Mouse (Mus musculus) neural tube, embryonic 12.5 days (tissue): ENCODE measurements at regions not wholly inside any gene's neighbourhood (a gene's known extent, or its start where the extent isn't known, plus 50 kb on each side); places are given as distances from the start of the nearest gene placed in this dataset.

ENCODE experiments used
- ATAC-seq: fragments of 200-750 bp; cut with Nextera tagmentation; 2 replicates; pipeline ENCODE4 v1.8.0; 2017; ENCODE audit warnings: low read depth, mild to moderate bottlenecking, moderate TSS enrichment, moderate library complexity; ENCODE audit not compliant: low FRiP score
- H3K27ac ChIP-seq: fragments of 300-500 bp; sonication (generic); 2 replicates; pipeline ENCODE4 v1.5.1; 2016
- H3K27me3 ChIP-seq: fragments of 300-500 bp; sonication (generic); replicated peaks from 2 replicates; pipeline ENCODE4 v1.6.1; 2016; ENCODE audit warnings: mild to moderate bottlenecking
- H3K36me3 ChIP-seq: fragments of 300-500 bp; sonication (generic); 2 replicates; pipeline ENCODE4 v1.6.1; 2016; ENCODE audit warnings: mild to moderate bottlenecking
- H3K4me1 ChIP-seq: fragments of 300-500 bp; sonication (generic); 2 replicates; pipeline ENCODE4 v1.6.1; 2016
- H3K4me2 ChIP-seq: fragments of 300-500 bp; sonication (generic); replicated peaks from 2 replicates; pipeline ENCODE4 v1.6.1; 2016; ENCODE audit warnings: mild to moderate bottlenecking
- H3K4me3 ChIP-seq: fragments of 300-500 bp; sonication (generic); 2 replicates; pipeline ENCODE4 v1.5.1; 2016
- H3K9ac ChIP-seq: fragments of 300-500 bp; sonication (generic); 2 replicates; pipeline ENCODE4 v1.6.1; 2016; ENCODE audit warnings: mild to moderate bottlenecking
- H3K9me3 ChIP-seq: fragments of 300-500 bp; sonication (generic); 2 replicates; pipeline ENCODE4 v1.6.1; 2016; ENCODE audit warnings: mild to moderate bottlenecking
- WGBS: fragments of 180-500 bp; shearing (Covaris S2); methylation state at CpG from one replicate; pipeline ENCODE4 v1.1.7; 2016; 5-methylcytosine and 5-hydroxymethylcytosine counted together

DNA sequence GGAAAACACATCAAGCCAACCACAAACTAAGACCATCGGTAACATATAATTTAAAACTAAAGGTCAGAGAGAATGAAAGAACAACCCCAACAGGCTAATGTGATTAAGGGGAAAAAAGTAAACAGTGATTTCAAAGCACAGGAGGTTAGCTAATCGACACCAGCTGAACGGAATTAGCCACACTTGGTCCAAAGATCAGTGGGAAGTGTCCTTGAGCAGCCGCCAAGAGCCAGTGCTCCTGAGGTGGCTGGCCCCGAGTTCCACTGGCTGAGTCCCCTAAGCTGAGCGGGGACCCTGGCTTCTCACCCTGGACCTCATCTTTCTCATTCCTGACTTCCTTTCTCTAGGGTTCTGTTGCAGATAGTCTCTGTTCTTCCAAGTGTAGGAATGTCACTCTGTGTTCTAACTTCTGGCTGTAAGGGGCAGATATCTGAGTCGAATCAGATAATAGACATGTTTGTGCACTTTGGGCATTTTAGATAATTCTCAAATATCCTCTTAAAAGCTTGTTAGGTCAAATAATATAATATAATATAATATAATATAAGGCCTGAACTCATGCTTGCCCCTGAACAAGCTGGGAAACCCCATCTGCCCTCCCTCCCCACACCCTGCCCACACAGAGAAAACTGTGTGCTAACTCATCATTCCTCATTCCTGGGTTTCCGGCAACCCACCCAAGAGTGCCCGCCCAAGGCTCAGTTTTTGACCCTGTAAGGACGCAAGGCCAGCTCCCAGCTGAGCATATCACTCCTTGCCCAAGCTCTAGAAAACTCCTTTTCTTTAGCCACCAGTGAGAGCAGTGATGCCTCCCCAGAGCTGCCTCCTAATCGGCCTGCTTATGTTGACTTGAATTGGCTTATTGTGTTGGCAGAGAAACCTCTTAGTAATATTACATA is 137.3 kb upstream of the Krr1 start:
- no peak for ATAC-seq
- Histone ChIP-seq H3K36me3 (no peaks in the 10 kb centered on the region), H3K9ac (no peak overlapping the region), H3K27ac (no peak overlapping the region), H3K27me3 (no peaks in the 10 kb centered on the region), H3K4me3 (no peak overlapping the region), H3K4me2 (no peak overlapping the region), H3K9me3 (no peaks in the 10 kb centered on the region), H3K4me1 (peaks cover 3% of the 10 kb centered on the region)
- WGBS: 56% methylated on average over 11 of the region's 11 CpGs

DNA sequence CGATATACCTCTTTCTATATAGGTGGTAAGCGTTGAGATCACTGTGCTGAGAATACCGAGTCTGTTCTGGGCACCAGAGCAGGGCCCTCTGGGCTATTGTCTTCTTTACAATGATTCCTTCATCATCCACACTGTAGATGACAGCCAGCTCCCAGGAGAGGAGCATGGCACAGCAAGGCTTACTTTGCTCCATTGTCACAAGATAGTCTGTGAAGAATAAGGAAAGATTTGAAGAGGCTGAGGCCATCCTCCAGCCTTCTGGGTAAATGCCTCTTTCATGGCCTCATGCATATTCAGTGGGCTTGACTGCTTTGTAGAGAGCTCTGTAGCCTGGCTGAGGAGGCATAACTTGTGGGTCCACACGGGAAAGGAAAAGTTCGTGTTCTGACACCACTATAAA is 136.3 kb upstream of the Krr1 start:
- Histone ChIP-seq H3K4me3 (no peak overlapping the region), H3K27me3 (no peaks in the 10 kb centered on the region), H3K4me1 (peaks cover 3% of the 10 kb centered on the region), H3K36me3 (no peaks in the 10 kb centered on the region), H3K27ac (no peak overlapping the region), H3K9me3 (no peaks in the 10 kb centered on the region), H3K4me2 (no peak overlapping the region), H3K9ac (no peak overlapping the region)
- peak; percentile 48; the same call in 1 of the 2 replicates for ATAC-seq
- WGBS: 35% methylated on average over 5 of the region's 5 CpGs

DNA sequence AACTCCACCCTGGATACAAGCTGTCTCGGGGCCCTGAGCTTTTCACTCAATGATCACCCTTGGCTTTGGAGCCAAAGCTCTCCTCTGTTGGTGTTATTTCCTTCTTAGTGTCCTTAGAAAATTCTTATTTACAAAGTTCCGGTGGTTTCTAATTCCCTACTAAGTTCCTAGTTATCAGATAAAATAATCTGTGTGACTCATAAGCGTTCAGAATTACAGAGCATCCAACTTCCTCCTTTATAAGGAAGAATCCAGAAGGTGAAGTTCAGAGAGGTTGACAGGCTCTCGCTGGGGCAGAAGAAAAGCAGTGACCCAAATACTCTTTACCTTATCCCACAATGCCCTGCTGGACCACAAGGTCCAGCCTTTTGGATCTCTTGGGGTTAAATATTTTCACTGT is 135.7 kb upstream of the Krr1 start:
- Histone ChIP-seq H3K27me3 (no peaks in the 10 kb centered on the region), H3K4me2 (no peak overlapping the region), H3K4me1 (peaks cover 3% of the 10 kb centered on the region), H3K36me3 (no peaks in the 10 kb centered on the region), H3K4me3 (no peak overlapping the region), H3K27ac (no peak overlapping the region), H3K9me3 (no peaks in the 10 kb centered on the region), H3K9ac (no peak overlapping the region)
- 91% methylated on average over 4 of the region's 4 CpGs for WGBS
- no peak for ATAC-seq

DNA sequence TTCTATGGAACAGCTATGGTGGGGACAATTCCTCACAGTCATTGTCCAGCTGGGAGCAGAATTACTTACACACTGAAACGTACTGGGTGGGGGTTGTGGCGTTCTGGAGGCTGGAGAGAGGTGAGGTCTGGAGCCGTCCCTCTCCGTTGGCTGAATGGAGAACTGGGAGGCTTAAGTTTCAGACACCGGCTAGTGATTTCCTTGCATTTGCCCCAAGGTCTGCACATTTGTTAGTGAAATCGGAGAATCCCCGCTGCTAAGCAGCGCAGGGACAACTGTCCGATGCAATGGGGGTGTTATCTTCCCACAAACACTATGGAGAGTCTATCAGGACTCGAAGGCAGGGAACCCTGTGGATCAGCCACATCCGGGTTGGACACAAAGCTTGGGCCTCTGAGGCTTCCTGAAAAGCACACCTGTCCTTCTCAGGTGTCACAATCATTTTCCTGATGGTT is 130.1 kb upstream of the Krr1 start:
- Histone ChIP-seq H3K9ac (no peak overlapping the region), H3K27me3 (no peaks in the 10 kb centered on the region), H3K36me3 (no peaks in the 10 kb centered on the region), H3K4me2 (no peak overlapping the region), H3K4me1 (peaks cover 3% of the 10 kb centered on the region; the same call in 1 of the 2 replicates), H3K9me3 (no peaks in the 10 kb centered on the region), H3K4me3 (no peak overlapping the region), H3K27ac (no peak overlapping the region)
- WGBS: 51% methylated on average over 11 of the region's 11 CpGs
- ATAC-seq: no peak

DNA sequence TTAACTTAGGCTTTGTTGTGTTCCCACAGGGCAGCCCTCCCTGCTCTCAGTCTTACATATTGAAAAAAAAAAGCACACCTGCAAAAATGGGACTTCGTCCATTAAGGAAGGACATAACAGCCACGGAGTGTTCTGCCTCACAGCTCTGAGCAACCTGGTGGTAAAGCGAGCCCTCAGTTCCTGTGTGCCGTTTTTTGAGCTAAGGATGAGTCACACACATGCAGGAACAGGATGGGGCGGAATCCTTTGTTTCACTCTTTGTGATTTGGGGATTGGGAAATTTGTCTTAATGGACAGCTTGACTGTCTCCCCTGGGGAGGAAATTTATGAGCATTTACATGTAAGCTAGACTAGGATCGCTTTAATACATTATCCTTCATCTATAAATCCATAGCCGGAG is 129.6 kb upstream of the Krr1 start:
- no peaks in the 10 kb centered on the region for H3K27me3 ChIP-seq
- no peak for ATAC-seq
- WGBS: 36% methylated on average over 7 of the region's 7 CpGs
- no peaks in the 10 kb centered on the region for H3K36me3 ChIP-seq
- no peak overlapping the region for H3K4me3 ChIP-seq
- no peak overlapping the region for H3K27ac ChIP-seq
- H3K9me3 ChIP-seq: no peaks in the 10 kb centered on the region
- H3K9ac ChIP-seq: no peak overlapping the region
- peaks cover 3% of the 10 kb centered on the region; the same call in 1 of the 2 replicates for H3K4me1 ChIP-seq
- H3K4me2 ChIP-seq: 0 out of 2 replicates have a peak overlapping the region, but pooled peaks have one; percentile 3

DNA sequence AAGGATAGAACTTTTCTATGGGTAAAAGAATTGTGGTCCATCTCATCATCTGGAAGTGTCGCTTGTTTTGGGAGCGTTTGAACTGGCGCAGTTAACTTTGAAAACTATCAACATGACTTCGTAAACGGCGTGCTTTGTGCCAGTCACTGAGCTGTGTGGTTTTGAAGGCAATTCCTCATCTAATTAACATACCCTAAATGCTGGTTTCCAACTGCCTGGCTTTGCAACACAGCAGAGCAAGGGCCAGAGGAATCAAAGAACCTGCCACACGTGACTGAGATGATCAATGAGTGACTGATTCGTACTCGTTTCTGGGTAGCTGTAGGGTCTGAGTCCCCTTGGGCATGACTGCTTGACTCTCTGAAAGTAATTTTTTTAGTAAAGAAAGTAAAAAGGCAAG is 129.2 kb upstream of the Krr1 start:
- Histone ChIP-seq H3K36me3 (no peaks in the 10 kb centered on the region), H3K4me1 (peaks cover 3% of the 10 kb centered on the region; the same call in 1 of the 2 replicates), H3K4me2 (0 out of 2 replicates have a peak overlapping the region, but pooled peaks have one; percentile 3), H3K4me3 (no peak overlapping the region), H3K27me3 (no peaks in the 10 kb centered on the region), H3K9me3 (no peaks in the 10 kb centered on the region), H3K9ac (no peak overlapping the region), H3K27ac (no peak overlapping the region)
- ATAC-seq: no peak
- WGBS: 43% methylated on average over 9 of the region's 9 CpGs

DNA sequence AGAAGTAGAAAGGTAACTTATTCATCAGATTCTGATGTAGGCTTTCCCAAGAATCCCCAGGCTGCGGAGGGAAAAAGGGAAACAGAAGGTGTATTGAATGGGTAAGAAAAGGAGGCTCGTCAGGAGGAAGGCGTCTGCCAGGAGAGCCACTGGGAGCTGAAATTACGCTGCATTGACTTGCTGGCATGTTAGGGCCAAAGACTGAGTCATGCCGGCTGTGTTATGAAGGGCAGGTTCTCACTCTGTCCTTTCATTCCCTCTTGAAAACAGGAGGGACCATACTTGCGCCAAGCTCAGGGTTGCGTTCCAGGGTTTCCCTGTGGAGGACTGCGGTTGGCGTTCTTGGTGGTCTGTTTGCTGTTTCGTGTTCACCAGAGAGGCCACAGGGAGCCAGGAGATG is 128.3 kb upstream of the Krr1 start:
- no peak overlapping the region for H3K9ac ChIP-seq
- no peak overlapping the region for H3K27ac ChIP-seq
- peaks cover 3% of the 10 kb centered on the region; the same call in 1 of the 2 replicates for H3K4me1 ChIP-seq
- no peaks in the 10 kb centered on the region for H3K36me3 ChIP-seq
- H3K27me3 ChIP-seq: no peaks in the 10 kb centered on the region
- H3K9me3 ChIP-seq: no peaks in the 10 kb centered on the region
- WGBS: 90% methylated on average over 10 of the region's 10 CpGs
- H3K4me2 ChIP-seq: no peak overlapping the region
- no peak for ATAC-seq
- no peak overlapping the region for H3K4me3 ChIP-seq

DNA sequence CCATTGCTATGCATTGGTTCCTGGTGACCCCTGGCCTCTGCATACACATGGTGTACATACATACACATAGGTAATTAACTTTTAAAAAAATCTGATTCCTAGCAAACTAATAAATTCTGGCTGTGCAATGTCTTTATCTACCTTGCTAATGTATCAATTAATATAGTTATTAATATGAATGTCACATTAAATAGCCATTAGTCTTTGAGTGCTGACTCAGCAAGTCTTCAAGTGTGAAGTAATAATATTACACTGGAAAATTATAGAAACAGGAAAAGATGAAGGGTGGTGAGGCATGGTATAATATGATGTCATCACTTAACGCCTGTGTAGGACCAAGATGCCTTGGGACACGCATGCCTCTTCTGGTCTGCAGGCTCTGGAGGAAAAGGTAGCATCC is 126.5 kb upstream of the Krr1 start:
- 92% methylated on average over 2 of the region's 2 CpGs for WGBS
- H3K4me3 ChIP-seq: no peak overlapping the region
- peaks cover 3% of the 10 kb centered on the region; the same call in 1 of the 2 replicates for H3K4me1 ChIP-seq
- H3K27me3 ChIP-seq: no peaks in the 10 kb centered on the region
- no peaks in the 10 kb centered on the region for H3K36me3 ChIP-seq
- H3K4me2 ChIP-seq: no peak overlapping the region
- H3K27ac ChIP-seq: no peak overlapping the region
- no peak overlapping the region for H3K9ac ChIP-seq
- H3K9me3 ChIP-seq: no peaks in the 10 kb centered on the region
- ATAC-seq: no peak

DNA sequence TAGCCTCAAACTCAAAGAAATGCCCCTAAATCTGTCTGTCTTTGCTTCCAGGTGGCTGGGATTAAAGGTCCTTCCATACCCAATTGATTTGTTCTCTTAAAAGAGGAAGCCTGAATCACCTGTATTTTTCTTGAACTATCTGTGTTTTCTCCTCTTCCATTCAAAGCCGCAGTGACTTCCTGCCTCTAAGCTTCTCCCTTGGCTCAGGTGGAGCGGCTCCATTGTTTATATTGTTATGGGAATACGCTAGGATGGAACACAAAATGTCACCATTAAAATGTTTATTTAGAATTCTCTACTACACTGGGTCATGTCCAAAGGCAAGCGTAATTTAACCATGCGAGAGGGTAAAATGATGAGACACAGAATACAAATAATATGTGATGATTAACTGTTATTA is 118.2 kb upstream of the Krr1 start:
- no peak overlapping the region for H3K27ac ChIP-seq
- WGBS: 91% methylated on average over 5 of the region's 5 CpGs
- H3K4me3 ChIP-seq: no peak overlapping the region
- H3K4me2 ChIP-seq: no peak overlapping the region
- ATAC-seq: no peak
- H3K27me3 ChIP-seq: no peaks in the 10 kb centered on the region
- H3K9ac ChIP-seq: no peak overlapping the region
- H3K4me1 ChIP-seq: no peaks in the 10 kb centered on the region
- no peaks in the 10 kb centered on the region for H3K9me3 ChIP-seq
- no peaks in the 10 kb centered on the region for H3K36me3 ChIP-seq

DNA sequence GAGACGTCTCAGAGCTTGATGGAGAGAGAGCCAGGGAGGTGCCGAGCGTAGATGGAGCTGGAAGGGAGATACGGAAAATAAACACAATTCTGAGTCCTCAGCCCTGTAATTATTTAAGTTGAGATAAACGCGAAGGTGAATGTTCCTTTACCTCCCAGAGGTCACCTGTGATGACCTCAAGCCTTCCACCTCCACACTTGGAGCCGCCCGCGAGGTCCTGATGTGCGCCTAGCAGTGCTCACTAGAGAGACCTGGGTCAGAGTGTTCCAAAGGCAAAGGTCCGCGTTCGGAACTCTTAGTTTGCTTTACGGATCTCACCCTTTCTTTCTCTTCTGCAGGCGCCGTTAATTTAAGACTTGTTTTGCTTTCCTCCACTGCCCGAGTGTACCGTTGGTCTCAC is 117.0 kb upstream of the Krr1 start:
- no peak overlapping the region for H3K4me2 ChIP-seq
- no peaks in the 10 kb centered on the region for H3K27me3 ChIP-seq
- no peak overlapping the region for H3K4me3 ChIP-seq
- no peak overlapping the region for H3K9ac ChIP-seq
- 94% methylated on average over 18 of the region's 18 CpGs for WGBS
- no peaks in the 10 kb centered on the region for H3K36me3 ChIP-seq
- no peak for ATAC-seq
- no peak overlapping the region for H3K27ac ChIP-seq
- H3K4me1 ChIP-seq: no peaks in the 10 kb centered on the region
- no peaks in the 10 kb centered on the region for H3K9me3 ChIP-seq

DNA sequence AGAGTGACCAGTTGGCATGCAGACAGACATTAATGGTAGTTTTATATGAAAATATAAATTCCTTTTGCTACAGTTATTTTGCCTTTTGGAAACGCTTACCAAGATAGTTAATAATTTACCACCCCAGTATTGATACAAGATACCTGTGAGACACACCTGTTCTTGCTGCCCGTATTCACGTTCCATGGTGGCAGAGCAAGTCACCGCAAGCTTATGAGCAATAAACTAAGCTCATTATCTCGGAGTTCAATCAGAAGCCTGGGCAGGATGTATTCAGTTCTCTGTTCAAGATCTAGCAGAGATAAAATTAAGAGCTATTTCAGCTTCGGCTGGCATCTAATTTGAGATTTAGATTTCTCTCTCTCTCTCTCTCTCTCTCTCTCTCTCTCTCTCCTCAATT is 114.1 kb upstream of the Krr1 start:
- Histone ChIP-seq H3K4me2 (no peak overlapping the region), H3K4me3 (no peak overlapping the region), H3K4me1 (no peaks in the 10 kb centered on the region), H3K36me3 (no peaks in the 10 kb centered on the region), H3K27me3 (no peaks in the 10 kb centered on the region), H3K9me3 (no peaks in the 10 kb centered on the region), H3K27ac (no peak overlapping the region), H3K9ac (no peak overlapping the region)
- ATAC-seq: no peak
- WGBS: 89% methylated on average over 6 of the region's 6 CpGs

DNA sequence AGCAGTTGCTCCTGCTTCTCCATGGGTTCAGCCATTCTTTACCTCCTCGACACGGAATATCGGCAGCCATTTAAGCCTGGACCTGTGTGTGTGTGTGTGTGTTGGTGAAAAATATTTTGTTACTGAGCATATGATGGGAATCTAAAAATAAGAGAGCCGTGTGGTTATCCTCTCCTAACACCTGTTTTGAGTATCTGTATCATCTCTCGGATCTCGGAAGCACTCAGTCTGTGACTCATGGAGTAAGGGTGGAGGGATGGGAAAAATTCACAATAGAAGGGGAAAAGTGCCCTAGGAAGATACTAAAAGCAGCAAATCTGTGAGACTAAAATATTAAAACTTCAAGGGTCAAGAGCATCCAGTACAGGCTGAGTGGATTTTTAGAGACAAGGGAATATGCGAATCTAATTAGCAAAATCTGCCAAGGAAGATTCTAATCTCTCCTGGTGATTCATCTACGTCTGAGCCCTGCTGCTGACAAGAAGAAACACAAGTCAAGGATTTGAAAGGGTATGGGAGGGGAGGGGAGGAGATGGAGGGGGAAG is 107.1 kb upstream of the Krr1 start:
- no peaks in the 10 kb centered on the region for H3K27me3 ChIP-seq
- H3K9ac ChIP-seq: no peak overlapping the region
- no peaks in the 10 kb centered on the region for H3K9me3 ChIP-seq
- H3K4me2 ChIP-seq: no peak overlapping the region
- H3K36me3 ChIP-seq: no peaks in the 10 kb centered on the region
- no peak for ATAC-seq
- no peak overlapping the region for H3K4me3 ChIP-seq
- no peak overlapping the region for H3K27ac ChIP-seq
- 0 out of 2 replicates have a peak, but pooled peaks cover 2% of the 10 kb centered on the region for H3K4me1 ChIP-seq
- 85% methylated on average over 8 of the region's 8 CpGs for WGBS
